Mouse (Mus musculus) heart, adult 9 months (tissue): ENCODE measurements at regions not wholly inside any gene's neighbourhood (a gene's known extent, or its start where the extent isn't known, plus 50 kb on each side); places are given as distances from the start of the nearest gene placed in this dataset.

ENCODE experiments used
- DNase-seq, 2 experiments: peaks; one replicate each; pipeline ENCODE4 v3.0.0; 2022; ENCODE audit warnings: low spot score in 2 of 2

DNA sequence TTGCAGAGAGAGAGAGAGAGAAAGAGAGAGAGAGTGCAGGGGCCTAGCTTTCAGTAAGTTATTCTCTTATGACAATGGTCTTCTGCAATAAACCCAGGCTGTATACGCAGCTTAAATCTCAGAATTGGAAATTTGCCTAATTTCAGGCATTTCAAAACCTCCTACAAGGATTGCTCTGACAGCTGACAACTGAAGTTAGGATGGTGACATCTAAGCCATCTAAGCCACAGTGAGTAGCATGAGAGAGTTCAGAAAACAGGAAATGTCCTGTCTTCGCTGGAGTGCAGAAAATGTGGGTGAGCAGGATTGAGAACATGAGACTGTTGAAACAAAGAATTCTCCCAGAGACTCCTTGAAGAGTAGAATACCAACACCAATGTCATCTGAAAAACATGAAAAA, 56.8 kb downstream of the Fam110c start:
- no peak for DNase-seq

DNA sequence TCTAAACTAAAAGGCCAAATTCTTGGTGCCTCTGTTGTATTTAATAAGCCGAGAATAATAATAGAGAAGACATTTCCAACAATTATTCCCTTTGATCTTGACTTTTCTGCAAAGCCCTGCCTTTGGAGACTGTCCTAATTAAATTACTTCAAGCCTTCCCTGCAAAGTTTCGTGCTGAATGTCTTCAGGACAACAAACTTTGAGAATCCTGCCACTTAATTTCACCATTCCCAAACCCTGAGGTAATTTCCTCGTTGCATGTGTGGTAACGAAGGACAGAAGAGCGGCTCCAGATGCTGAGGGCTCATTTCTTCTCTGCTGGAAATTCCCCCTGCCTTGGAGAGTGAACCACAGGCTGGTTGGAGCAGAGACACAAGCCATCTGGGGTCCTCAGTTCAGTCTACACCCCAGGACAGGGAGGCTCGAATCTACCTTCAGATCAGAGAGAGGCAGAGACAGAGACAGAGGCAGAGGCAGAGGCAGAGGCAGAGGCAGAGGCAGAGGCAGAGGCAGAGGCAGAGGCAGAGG, 60.9 kb downstream of the Fam110c start:
- no peak for DNase-seq

- no peak for DNase-seq
Measured at GRCm38 (mm10) chr12:31136364-31136763, 62.7 kb downstream of the Fam110c start.

DNA sequence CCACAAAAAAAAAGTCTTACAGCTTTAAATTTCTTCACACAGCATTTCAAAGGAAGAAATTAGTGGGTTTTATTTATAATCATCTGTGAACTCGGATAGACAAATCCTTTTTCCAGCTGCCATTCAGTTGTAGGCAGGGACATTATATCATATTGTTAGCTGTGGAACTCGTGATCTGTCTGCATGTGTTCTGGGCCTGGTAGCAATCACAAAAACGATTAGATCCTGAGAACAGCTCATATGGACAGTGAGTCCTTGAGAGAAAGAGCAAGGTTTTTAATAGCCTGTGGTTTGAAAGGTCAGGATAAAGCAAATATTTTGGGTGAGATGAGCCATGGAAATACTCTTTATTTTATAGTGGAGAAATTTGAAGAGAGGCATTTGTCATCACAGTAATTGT, 63.2 kb downstream of the Fam110c start:
- DNase-seq: no peak

GRCm38 (mm10) chr12:31137431-31137830, 63.8 kb downstream of the Fam110c start:
- peak; percentile 30 to 50 for DNase-seq

- no peak for DNase-seq
Measured at GRCm38 (mm10) chr12:31139853-31140252, 66.2 kb downstream of the Fam110c start.

DNA sequence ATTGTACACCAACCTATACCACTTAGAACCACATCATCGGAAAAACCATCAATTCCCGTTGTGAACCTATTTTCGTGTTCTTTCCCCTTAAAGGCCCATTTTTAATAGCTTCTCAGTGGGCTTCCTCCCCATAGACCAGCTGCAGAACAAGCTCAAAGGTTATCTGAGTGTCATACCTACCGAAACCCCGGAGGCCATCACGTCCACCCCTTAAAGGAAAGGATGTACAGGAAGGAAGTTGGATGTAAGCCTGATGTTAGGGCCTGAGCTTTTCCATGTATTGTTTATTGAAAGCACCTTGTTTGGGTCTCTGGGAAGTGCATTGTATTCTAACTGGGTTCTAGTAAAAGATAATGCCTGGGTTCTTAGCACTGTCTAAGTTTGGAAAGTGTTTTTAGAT, 69.6 kb downstream of the Fam110c start:
- DNase-seq: peak; percentile 52 to 79

DNA sequence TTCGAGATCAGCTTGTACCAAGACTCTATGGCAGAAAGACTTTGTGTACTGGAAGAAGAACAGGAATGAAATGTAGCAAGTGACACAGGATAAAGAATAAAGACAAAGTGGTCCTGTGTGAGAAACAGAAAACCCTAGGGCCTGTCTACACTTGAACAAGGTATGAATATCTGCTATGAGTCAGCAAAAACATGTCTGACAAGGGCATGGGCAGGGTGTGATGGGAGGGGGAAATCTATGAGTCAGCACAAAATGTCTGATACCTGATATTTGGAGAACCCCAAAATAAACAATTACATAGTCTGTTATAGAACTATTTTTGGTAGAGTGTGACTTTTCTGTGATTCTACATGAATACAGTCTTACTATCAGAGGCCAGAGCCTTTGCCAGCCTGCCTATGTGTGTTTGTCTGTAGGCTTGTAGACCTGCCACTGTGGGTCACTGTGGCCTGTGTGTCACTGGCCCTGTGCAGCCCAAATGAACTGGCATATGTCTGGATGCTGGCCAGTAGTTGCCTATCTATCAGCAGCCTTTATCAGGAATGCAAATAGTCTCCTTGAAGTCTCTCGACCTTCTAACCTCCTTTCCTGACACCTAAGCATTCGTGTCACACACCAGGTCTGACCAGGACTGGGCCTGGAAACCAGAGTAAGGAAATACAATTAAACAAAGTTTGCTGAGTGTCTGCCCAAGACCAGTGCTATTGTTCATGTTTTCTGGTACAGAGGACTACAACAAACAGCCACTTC, 71.5 kb downstream of the Fam110c start:
- peak; percentile 26 to 52 for DNase-seq

- no peak for DNase-seq
Measured at GRCm38 (mm10) chr12:31148417-31149356, 75.0 kb downstream of the Fam110c start.

DNA sequence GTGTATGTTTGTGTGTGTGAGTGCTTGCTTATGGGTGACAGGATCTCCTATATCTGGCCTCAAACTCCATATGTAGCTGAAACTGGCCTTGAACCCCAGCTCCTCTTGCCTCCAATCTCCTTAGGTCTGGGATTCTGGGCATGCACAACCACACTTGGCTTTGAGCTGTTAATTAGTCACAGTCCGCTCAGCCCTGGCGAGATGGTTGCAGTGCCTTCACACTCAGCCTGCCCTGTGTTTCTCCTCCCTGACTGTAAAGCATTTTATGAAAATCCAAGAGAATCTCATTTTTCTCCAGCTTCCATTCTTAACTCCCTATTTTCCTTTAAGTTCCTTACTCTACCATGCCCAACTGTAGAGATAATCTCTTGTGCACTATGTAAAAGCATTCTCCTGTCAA, 80.1 kb downstream of the Fam110c start:
- no peak for DNase-seq

DNA sequence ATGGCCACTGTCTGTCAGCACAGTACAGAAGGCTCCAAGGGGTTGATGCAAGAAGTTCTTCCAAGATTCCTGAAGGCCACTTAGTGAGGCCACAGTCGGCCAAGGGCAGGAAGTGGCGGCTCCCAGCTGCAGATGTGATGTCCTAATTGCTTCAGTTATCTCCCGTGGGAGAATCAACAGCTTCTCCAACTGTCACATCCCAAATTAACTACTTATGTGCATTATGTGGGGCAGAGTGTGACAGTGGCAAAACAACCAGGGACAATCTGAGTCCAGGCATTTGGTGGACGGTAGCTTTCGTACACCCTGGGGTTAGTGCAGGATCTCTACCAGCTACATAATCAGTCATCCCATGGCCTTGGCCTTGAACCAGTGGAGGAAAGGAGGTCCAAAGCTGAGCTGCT, 80.9 kb downstream of the Fam110c start:
- DNase-seq: peak; percentile 62 to 70

DNA sequence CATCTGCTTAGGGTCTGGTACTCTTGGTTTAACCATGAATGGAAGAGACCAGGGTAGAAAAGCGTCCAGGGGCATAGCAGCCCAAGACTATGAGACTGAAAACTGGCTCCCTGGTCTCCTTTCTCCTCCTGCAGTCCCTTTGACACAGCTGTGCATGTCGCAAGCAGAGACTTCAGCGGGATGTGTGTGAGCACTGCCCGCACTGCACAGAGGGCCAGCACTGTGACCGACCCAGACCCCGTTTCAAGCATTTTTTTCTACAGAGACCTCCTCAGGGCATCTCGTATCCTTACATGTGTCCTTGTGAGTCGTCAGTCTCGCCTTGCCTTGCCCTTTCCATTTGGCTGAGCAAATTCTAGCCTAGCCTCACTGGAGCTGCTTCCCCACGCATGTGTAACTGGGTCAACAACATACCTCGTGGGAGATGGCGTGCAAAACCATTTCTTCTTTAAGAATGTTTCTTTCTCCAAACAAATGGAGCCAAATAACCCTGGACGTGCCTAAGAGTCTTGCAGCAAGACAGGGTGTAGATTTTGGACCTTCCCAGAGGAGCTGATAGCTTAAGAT, 82.6 kb downstream of the Fam110c start:
- DNase-seq: no peak

DNA sequence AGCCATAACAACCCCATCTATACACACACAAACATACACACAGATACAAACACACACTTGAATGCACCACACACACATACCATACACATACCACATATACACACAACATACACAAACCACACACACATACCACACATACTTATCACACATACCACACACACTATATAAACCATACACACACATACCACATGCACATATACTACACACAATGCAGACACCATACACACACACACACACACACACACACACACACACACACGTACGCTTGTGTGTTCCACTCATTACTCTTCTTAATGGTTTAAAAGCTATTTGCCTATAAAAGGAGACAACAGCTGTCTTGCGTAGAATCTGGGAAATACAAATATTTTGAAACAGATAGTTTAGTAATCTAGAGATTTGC, 83.1 kb upstream of the Gm6993 start:
- no peak for DNase-seq

DNA sequence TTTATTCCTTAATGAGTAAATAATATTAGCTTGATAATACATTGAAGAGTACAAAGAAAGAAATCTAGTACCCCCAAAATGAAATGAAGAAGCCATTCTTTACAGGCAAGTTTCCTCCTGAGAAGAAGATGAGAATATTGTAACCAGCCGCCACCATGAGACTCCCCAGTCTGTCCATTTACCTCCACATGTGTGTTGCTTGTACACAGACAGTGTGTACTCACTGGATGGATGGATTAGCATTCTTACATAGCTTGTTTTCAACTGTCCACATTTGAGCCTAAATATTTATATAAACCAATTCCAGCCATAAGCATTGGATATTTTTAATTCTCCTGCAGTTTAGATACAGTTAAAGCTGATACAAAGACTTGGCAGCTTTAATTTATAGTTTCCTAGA, 82.7 kb upstream of the Gm6993 start:
- no peak for DNase-seq

DNA sequence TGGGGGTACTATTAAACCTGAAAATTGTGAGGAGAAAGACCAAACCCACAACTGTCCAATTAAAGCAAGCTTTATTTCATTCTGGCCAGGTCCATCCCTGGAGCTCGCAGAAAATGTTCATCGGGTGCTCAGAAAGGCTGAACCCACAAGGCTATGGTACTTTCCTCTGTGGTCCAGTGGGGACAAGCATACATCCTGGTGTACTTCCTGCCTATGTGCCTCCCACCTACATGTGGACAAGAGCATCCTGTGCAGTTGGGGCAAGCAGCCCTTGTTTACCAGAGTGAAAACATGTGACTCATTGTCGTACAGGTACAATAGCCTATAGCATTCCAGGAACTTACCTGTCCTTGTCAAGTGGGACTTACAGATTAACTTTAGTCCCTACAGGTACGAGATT, 81.7 kb upstream of the Gm6993 start:
- no peak for DNase-seq

- DNase-seq: no peak
Measured at GRCm38 (mm10) chr12:31159378-31159777, 81.2 kb upstream of the Gm6993 start.

DNA sequence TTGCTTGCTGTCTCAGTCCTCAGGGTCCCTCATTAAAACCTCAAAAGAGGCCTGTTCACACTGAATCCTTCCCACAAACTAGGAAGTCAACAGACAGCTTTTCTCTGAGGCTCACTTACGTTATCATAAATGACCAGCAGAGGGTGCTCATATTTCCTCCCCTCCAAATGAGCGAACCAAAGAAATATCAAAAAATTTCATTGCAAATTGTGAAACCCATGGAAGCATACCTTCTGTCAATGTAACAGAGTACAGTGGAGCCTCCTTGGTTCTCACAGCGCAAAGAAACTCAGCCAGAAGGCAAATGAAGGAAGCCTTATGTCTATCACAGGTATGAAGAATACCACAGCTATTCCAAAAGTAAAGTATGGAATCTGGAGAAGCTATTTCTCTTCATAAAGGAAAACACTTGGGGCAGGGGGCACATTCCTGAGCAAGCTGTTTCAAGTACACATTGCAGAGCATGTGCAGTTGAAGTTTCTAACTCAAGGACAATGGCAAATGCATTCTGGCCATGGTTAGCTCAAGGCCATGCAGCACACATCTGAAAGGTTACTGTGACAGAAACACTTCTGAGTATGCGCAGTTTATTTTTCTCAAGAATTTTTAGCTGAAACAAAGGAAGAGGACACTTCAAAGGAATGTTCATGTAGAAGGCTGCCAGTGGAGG, 72.2 kb upstream of the Gm6993 start:
- peak in 1 of 2 experiments; percentile 49 for DNase-seq

- DNase-seq: no peak
Measured at GRCm38 (mm10) chr12:31170111-31170510, 70.5 kb upstream of the Gm6993 start.

GRCm38 (mm10) chr12:31170546-31171160, 69.9 kb upstream of the Gm6993 start:
- peak in 1 of 2 experiments; percentile 61 for DNase-seq

- no peak for DNase-seq
Measured at GRCm38 (mm10) chr12:31171992-31172391, 68.6 kb upstream of the Gm6993 start.
